Comparison of ENCODE assay signal across 13 mouse cellular contexts in genomic region chr10:86474176-86475154, GRCm38 (mm10). TPM values are rescaled to one million over a fixed set of nuclear protein-coding genes. Genes with fewer than 3 reads are reported as not detected.
DNase-seq lines count a peak whose midpoint lies in the region; ATAC-seq lines count a peak whose summit lies in the region.
"Had no signal": no experiment of that assay in that cellular context is flagged by ENCODE, and none has a peak within 500 bp of the region (broad histone marks: within the 10 kb centered on the region; RNA-seq: fewer than 3 reads in every experiment).

No protein-coding gene starts in this region.

- no peaks in the 10 kb centered on the region for H3K9me3 ChIP-seq in kidney, embryonic 15.5 days (replicated peaks)
- no peaks in the 10 kb centered on the region for H3K9me3 ChIP-seq in midbrain, embryonic 11.5 days (ENCODE audit: control insufficient read depth, low read length)
- H3K9me3 ChIP-seq in midbrain, embryonic 14.5 days (ENCODE audit: control insufficient read depth, low read length): no peaks in the 10 kb centered on the region
- H3K9me3 ChIP-seq: embryonic facial prominence, embryonic 12.5 days; forebrain, embryonic 15.5 days; heart, embryonic 10.5 days had no signal

- no peak overlapping the region for H3K4me3 ChIP-seq in kidney, embryonic 15.5 days (replicated peaks)
- H3K4me3 ChIP-seq in midbrain, embryonic 11.5 days (ENCODE audit: low read depth, low read length): no peak overlapping the region
- no peak overlapping the region for H3K4me3 ChIP-seq in midbrain, embryonic 14.5 days (replicated peaks; ENCODE audit: low read depth, low read length)
- H3K4me3 ChIP-seq: embryonic facial prominence, embryonic 12.5 days; forebrain, embryonic 15.5 days; heart, embryonic 10.5 days had no signal

- no peaks in the 10 kb centered on the region for H3K4me1 ChIP-seq in kidney, embryonic 15.5 days
- no peaks in the 10 kb centered on the region for H3K4me1 ChIP-seq in midbrain, embryonic 11.5 days (ENCODE audit: control insufficient read depth, insufficient read depth, low read length)
- H3K4me1 ChIP-seq in midbrain, embryonic 14.5 days (ENCODE audit: control insufficient read depth, insufficient read depth, low read length): no peaks in the 10 kb centered on the region
- H3K4me1 ChIP-seq: forebrain, embryonic 15.5 days; heart, embryonic 10.5 days had no signal

- DNase-seq in cerebellum, postnatal 14 days: peak; percentile 43 to 52
- no peak for DNase-seq in cerebellum, adult 9-10 months
- DNase-seq in kidney, adult 9 months: no peak
- peak; percentile 64 for DNase-seq in midbrain, embryonic 11.5 days (ENCODE audit: low spot score, missing footprints)
- no peak for DNase-seq in midbrain, embryonic 14.5 days
- DNase-seq in frontal cortex, postnatal 10 days (ENCODE audit: low spot score in 2 of 2): no peak
- DNase-seq: adrenal gland, adult 8-10 months; gastrocnemius, postnatal 10 days had no signal

- H3K4me2 ChIP-seq in kidney, embryonic 15.5 days: no peak overlapping the region
- H3K4me2 ChIP-seq in midbrain, embryonic 11.5 days: no peak overlapping the region
- no peak overlapping the region for H3K4me2 ChIP-seq in midbrain, embryonic 14.5 days (ENCODE audit: low read length)
- H3K4me2 ChIP-seq: embryonic facial prominence, embryonic 12.5 days; forebrain, embryonic 15.5 days; hindbrain, embryonic 14.5 days had no signal

- 0 out of 2 replicates have a peak overlapping the region, but pooled peaks have one; percentile 41 for H3K27ac ChIP-seq in kidney, embryonic 15.5 days
- no peak overlapping the region for H3K27ac ChIP-seq in midbrain, embryonic 11.5 days (ENCODE audit: low read depth, low read length)
- no peak overlapping the region for H3K27ac ChIP-seq in midbrain, embryonic 14.5 days (replicated peaks; ENCODE audit: low read depth, low read length)
- H3K27ac ChIP-seq: embryonic facial prominence, embryonic 12.5 days; forebrain, embryonic 15.5 days; heart, embryonic 10.5 days; hindbrain, embryonic 14.5 days had no signal

- no peak; the same call in 1 of the 2 replicates for ATAC-seq in kidney, embryonic 15.5 days (replicated peaks; ENCODE audit: low FRiP score)
- ATAC-seq in midbrain, embryonic 11.5 days (ENCODE audit: low FRiP score): no peak
- ATAC-seq in midbrain, embryonic 14.5 days (ENCODE audit: low FRiP score, low TSS enrichment): no peak
- ATAC-seq: forebrain, embryonic 15.5 days had no signal

- H3K36me3 ChIP-seq in kidney, embryonic 15.5 days: no peaks in the 10 kb centered on the region
- no peaks in the 10 kb centered on the region for H3K36me3 ChIP-seq in midbrain, embryonic 11.5 days (ENCODE audit: control insufficient read depth, insufficient read depth, low read length)
- H3K36me3 ChIP-seq in midbrain, embryonic 14.5 days (ENCODE audit: control insufficient read depth, insufficient read depth, low read length): no peaks in the 10 kb centered on the region
- H3K36me3 ChIP-seq: embryonic facial prominence, embryonic 12.5 days; forebrain, embryonic 15.5 days; heart, embryonic 10.5 days had no signal

- WGBS in kidney, embryonic 15.5 days: 48% methylated on average over 8 of the region's 8 CpGs
- 77% methylated on average over 8 of the region's 8 CpGs for WGBS in midbrain, embryonic 11.5 days
- 81% methylated on average over 8 of the region's 8 CpGs for WGBS in midbrain, embryonic 14.5 days

- no peaks in the 10 kb centered on the region for H3K27me3 ChIP-seq in kidney, embryonic 15.5 days
- H3K27me3 ChIP-seq in midbrain, embryonic 11.5 days (ENCODE audit: control insufficient read depth, insufficient read depth, low read length): no peaks in the 10 kb centered on the region
- H3K27me3 ChIP-seq in midbrain, embryonic 14.5 days (ENCODE audit: control insufficient read depth, insufficient read depth, low read length): no peaks in the 10 kb centered on the region
- H3K27me3 ChIP-seq: embryonic facial prominence, embryonic 12.5 days; forebrain, embryonic 15.5 days had no signal

- no peak overlapping the region for H3K9ac ChIP-seq in kidney, embryonic 15.5 days
- no peak overlapping the region for H3K9ac ChIP-seq in midbrain, embryonic 11.5 days (ENCODE audit: low read length)
- H3K9ac ChIP-seq in midbrain, embryonic 14.5 days (replicated peaks; ENCODE audit: low read length): no peak overlapping the region
- H3K9ac ChIP-seq: embryonic facial prominence, embryonic 12.5 days; forebrain, embryonic 15.5 days; hindbrain, embryonic 14.5 days had no signal

RNA-seq across cellular contexts. Expression of gene Syn3, which starts 24.2 kb away (rescaled TPM):
- polyA plus RNA-seq in kidney, embryonic 15.5 days (2015; fragmentation: Nextera tagmentation; extraction: Ambion mirVana): 7.2 and 8.1 TPM in 2 replicates
- polyA plus RNA-seq in midbrain, embryonic 11.5 days (2014; fragmentation: Nextera tagmentation; extraction: Ambion mirVana): 4.4 and 4.5 TPM in 2 replicates
- polyA plus RNA-seq in midbrain, embryonic 14.5 days (2014; fragmentation: Nextera tagmentation; extraction: Ambion mirVana): 24.3 and 25.6 TPM in 2 replicates

Comparison
In these comparisons a context has a peak if more than half of its experiments do, and no peak if none do; other contexts are left out.
1. DNase-seq: peak in cerebellum, postnatal 14 days (2 of 2) and midbrain, embryonic 11.5 days (single experiment); none in cerebellum, adult 9-10 months (single experiment), kidney, adult 9 months (single experiment), midbrain, embryonic 14.5 days (single experiment) and frontal cortex, postnatal 10 days (0 of 2).